Mouse (Mus musculus): ENCODE measurements at regions not wholly inside any gene's neighbourhood (a gene's known extent, or its start where the extent isn't known, plus 50 kb on each side); places are given as distances from the start of the nearest gene placed in this dataset.
"Not testable (repeated sequence)": the region's sequence is repeated elsewhere in the genome, so short reads cannot be mapped to it uniquely, and the experiment has no call there.

DNA sequence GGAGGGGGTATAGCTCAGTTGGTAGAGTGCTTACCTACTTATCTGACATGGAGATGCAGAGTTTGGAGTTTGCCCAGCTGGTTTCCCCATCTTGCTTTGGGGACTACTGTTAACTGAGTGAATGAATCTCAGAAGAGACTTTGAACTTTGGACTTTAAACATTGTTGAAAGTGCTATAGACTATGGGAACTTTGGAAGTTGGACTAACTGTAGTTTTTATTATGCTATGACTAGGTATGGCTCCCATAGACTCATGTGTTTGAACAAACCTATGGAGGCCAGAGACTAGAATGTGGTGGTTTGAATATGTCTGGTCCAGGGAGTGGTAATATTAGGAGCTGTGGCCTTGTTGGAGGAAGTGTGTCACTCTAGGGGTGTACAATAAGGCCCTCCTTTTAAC, 84.8 kb upstream of the Mad2l1 start:
- not testable (repeated sequence) for H3K9me3 ChIP-seq (ENCODE audit: control insufficient read depth, low read length); DNase-seq (ENCODE audit: low spot score); H3K4me3 ChIP-seq (ENCODE audit: low read depth, low read length); H3K27me3 ChIP-seq (replicated peaks; ENCODE audit: control insufficient read depth, insufficient read depth, low read length); H3K27ac ChIP-seq (ENCODE audit: low read depth); H3K4me2 ChIP-seq (ENCODE audit: low read length); H3K36me3 ChIP-seq (ENCODE audit: control insufficient read depth, insufficient read depth, low read length); H3K9ac ChIP-seq (ENCODE audit: low read length); H3K4me1 ChIP-seq (replicated peaks; ENCODE audit: control insufficient read depth, insufficient read depth, low read length); ATAC-seq (replicated peaks; ENCODE audit: low FRiP score, low TSS enrichment, low read depth)

DNA sequence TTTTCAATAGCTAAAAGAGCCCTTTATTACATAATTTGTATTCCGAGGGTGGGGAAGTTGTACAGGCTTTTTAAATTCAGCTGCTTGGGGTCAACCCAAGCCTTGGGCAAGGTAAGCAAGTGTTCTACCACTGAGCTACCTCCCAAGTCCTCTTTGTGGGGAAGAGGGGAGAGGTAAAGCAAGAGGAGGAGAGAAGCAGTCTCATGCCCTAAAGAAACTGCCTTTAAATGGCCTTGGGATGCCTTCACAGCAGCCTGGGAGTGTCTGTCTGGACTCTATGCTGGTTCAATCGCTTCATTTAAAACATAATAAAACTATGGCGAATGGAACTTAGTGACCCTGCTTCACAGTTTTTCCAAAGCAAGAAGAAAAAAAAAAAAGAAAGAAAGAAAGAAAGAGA, 77.0 kb upstream of the Mad2l1 start:
- H3K27ac ChIP-seq (ENCODE audit: low read depth): no peak overlapping the region
- H3K4me2 ChIP-seq (ENCODE audit: low read length): no peak overlapping the region
- DNase-seq (ENCODE audit: low spot score): no peak
- H3K4me3 ChIP-seq (ENCODE audit: low read depth, low read length): no peak overlapping the region
- no peak for ATAC-seq (replicated peaks; ENCODE audit: low FRiP score, low TSS enrichment, low read depth)
- no peaks in the 10 kb centered on the region for H3K4me1 ChIP-seq (replicated peaks; ENCODE audit: control insufficient read depth, insufficient read depth, low read length)
- no peaks in the 10 kb centered on the region for H3K27me3 ChIP-seq (replicated peaks; ENCODE audit: control insufficient read depth, insufficient read depth, low read length)
- H3K36me3 ChIP-seq (ENCODE audit: control insufficient read depth, insufficient read depth, low read length): no peaks in the 10 kb centered on the region
- H3K9ac ChIP-seq (ENCODE audit: low read length): no peak overlapping the region
- 80% methylated on average over 3 of the region's 3 CpGs for WGBS
- H3K9me3 ChIP-seq (ENCODE audit: control insufficient read depth, low read length): no peaks in the 10 kb centered on the region

DNA sequence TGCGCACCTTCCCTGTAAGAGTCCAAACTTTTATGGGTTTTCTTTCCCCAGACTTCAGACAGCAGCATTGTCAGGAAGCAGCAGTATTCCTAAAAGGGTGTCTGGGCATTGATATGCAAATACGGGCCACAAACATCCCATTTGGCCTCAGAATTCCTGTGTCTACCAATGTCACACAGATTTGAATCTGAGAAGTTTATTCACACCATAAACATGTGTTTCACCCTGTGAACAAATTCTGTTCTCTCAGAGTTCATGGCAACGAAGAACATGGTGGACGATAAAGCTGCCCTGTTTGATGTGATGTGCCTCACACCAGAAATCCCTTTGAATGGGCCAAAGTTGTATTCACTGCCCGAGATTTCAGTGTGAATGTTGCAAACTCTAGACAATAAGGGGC, 70.7 kb upstream of the Mad2l1 start:
- Histone ChIP-seq H3K4me3 (ENCODE audit: low read depth, low read length) (no peak overlapping the region), H3K27me3 (replicated peaks; ENCODE audit: control insufficient read depth, insufficient read depth, low read length) (no peaks in the 10 kb centered on the region), H3K27ac (ENCODE audit: low read depth) (no peak overlapping the region), H3K4me2 (ENCODE audit: low read length) (no peak overlapping the region), H3K9me3 (ENCODE audit: control insufficient read depth, low read length) (no peaks in the 10 kb centered on the region), H3K9ac (ENCODE audit: low read length) (no peak overlapping the region), H3K4me1 (replicated peaks; ENCODE audit: control insufficient read depth, insufficient read depth, low read length) (no peaks in the 10 kb centered on the region), H3K36me3 (ENCODE audit: control insufficient read depth, insufficient read depth, low read length) (no peaks in the 10 kb centered on the region)
- DNase-seq (ENCODE audit: low spot score) (no peak), ATAC-seq (replicated peaks; ENCODE audit: low FRiP score, low TSS enrichment, low read depth) (no peak)
- 81% methylated on average over 4 of the region's 5 CpGs for WGBS

GRCm38 (mm10) chr6:66465137-66465853, 69.9 kb upstream of the Mad2l1 start:
- H3K27ac ChIP-seq (ENCODE audit: low read depth): no peak overlapping the region
- no peaks in the 10 kb centered on the region for H3K27me3 ChIP-seq (replicated peaks; ENCODE audit: control insufficient read depth, insufficient read depth, low read length)
- no peak for ATAC-seq (replicated peaks; ENCODE audit: low FRiP score, low TSS enrichment, low read depth)
- no peak for DNase-seq (ENCODE audit: low spot score)
- 77% methylated on average over 11 of the region's 11 CpGs for WGBS
- H3K4me2 ChIP-seq (ENCODE audit: low read length): no peak overlapping the region
- no peaks in the 10 kb centered on the region for H3K9me3 ChIP-seq (ENCODE audit: control insufficient read depth, low read length)
- H3K4me1 ChIP-seq (replicated peaks; ENCODE audit: control insufficient read depth, insufficient read depth, low read length): no peaks in the 10 kb centered on the region
- H3K36me3 ChIP-seq (ENCODE audit: control insufficient read depth, insufficient read depth, low read length): no peaks in the 10 kb centered on the region
- no peak overlapping the region for H3K4me3 ChIP-seq (ENCODE audit: low read depth, low read length)
- no peak overlapping the region for H3K9ac ChIP-seq (ENCODE audit: low read length)

DNA sequence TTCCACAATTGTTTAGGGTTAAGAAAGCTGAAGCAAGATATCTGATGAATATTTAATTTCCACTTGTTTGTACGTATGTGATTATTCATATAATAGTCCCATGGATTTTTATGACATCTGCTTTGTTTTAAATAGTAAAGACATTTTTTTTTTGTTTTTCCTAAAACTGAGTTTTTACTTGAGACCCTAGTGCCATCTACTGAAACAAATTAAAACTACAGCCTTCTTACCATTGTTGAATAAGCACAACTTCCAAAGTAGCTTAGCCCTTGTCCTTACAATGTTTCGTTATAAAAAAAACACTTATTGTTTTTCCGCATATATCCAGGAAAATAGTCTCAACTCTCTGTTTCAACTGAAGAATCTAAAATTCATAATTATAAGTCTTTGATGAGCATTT, 68.4 kb upstream of the Mad2l1 start:
- H3K36me3 ChIP-seq (ENCODE audit: control insufficient read depth, insufficient read depth, low read length): no peaks in the 10 kb centered on the region
- WGBS: 26% methylated on average over 3 of the region's 3 CpGs
- H3K4me2 ChIP-seq (ENCODE audit: low read length): no peak overlapping the region
- H3K4me1 ChIP-seq (replicated peaks; ENCODE audit: control insufficient read depth, insufficient read depth, low read length): no peaks in the 10 kb centered on the region
- no peak overlapping the region for H3K4me3 ChIP-seq (ENCODE audit: low read depth, low read length)
- DNase-seq (ENCODE audit: low spot score) (no peak), ATAC-seq (replicated peaks; ENCODE audit: low FRiP score, low TSS enrichment, low read depth) (no peak)
- no peak overlapping the region for H3K27ac ChIP-seq (ENCODE audit: low read depth)
- no peaks in the 10 kb centered on the region for H3K27me3 ChIP-seq (replicated peaks; ENCODE audit: control insufficient read depth, insufficient read depth, low read length)
- H3K9ac ChIP-seq (ENCODE audit: low read length): no peak overlapping the region
- H3K9me3 ChIP-seq (ENCODE audit: control insufficient read depth, low read length): no peaks in the 10 kb centered on the region

- no peak overlapping the region for H3K9ac ChIP-seq (ENCODE audit: low read length)
- H3K4me1 ChIP-seq (replicated peaks; ENCODE audit: control insufficient read depth, insufficient read depth, low read length): no peaks in the 10 kb centered on the region
- no peaks in the 10 kb centered on the region for H3K27me3 ChIP-seq (replicated peaks; ENCODE audit: control insufficient read depth, insufficient read depth, low read length)
- no peak overlapping the region for H3K27ac ChIP-seq (ENCODE audit: low read depth)
- no peaks in the 10 kb centered on the region for H3K9me3 ChIP-seq (ENCODE audit: control insufficient read depth, low read length)
- H3K4me2 ChIP-seq (ENCODE audit: low read length): no peak overlapping the region
- H3K36me3 ChIP-seq (ENCODE audit: control insufficient read depth, insufficient read depth, low read length): no peaks in the 10 kb centered on the region
- H3K4me3 ChIP-seq (ENCODE audit: low read depth, low read length): no peak overlapping the region
- WGBS: 91% methylated on average over 4 of the region's 4 CpGs
- DNase-seq (ENCODE audit: low spot score) (no peak), ATAC-seq (replicated peaks; ENCODE audit: low FRiP score, low TSS enrichment, low read depth) (no peak)
These were observed 64.5 kb upstream of the Mad2l1 start for GRCm38 (mm10) chr6:66470627-66471249.

DNA sequence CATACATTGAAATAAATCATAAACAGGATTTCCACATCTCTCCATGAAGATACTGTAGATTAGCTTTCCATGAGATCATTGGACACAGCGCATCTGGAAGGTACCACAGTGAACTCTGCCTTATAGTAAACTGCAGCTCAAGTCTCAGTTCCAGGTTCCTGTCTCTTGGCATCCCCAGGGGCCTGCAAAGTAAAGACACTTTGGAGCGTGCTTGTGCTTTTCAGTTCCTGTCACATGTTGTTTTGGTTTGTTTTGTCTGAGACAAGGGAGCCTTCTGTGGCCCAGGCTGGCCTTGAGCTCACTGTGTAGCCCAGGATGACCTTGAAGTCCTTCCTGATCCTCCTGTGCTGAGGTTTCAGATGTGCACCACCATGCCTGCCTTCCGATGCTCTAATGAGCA, 63.4 kb upstream of the Mad2l1 start:
- no peak overlapping the region for H3K27ac ChIP-seq (ENCODE audit: low read depth)
- DNase-seq (ENCODE audit: low spot score) (no peak), ATAC-seq (replicated peaks; ENCODE audit: low FRiP score, low TSS enrichment, low read depth) (no peak)
- no peak overlapping the region for H3K4me2 ChIP-seq (ENCODE audit: low read length)
- H3K9ac ChIP-seq (ENCODE audit: low read length): no peak overlapping the region
- 76% methylated on average over 3 of the region's 3 CpGs for WGBS
- no peaks in the 10 kb centered on the region for H3K4me1 ChIP-seq (replicated peaks; ENCODE audit: control insufficient read depth, insufficient read depth, low read length)
- H3K27me3 ChIP-seq (replicated peaks; ENCODE audit: control insufficient read depth, insufficient read depth, low read length): no peaks in the 10 kb centered on the region
- H3K36me3 ChIP-seq (ENCODE audit: control insufficient read depth, insufficient read depth, low read length): no peaks in the 10 kb centered on the region
- H3K9me3 ChIP-seq (ENCODE audit: control insufficient read depth, low read length): no peaks in the 10 kb centered on the region
- no peak overlapping the region for H3K4me3 ChIP-seq (ENCODE audit: low read depth, low read length)

GRCm38 (mm10) chr6:66472697-66473096, 62.5 kb upstream of the Mad2l1 start:
- H3K36me3 ChIP-seq (ENCODE audit: control insufficient read depth, insufficient read depth, low read length): no peaks in the 10 kb centered on the region
- no peaks in the 10 kb centered on the region for H3K9me3 ChIP-seq (ENCODE audit: control insufficient read depth, low read length)
- ATAC-seq (replicated peaks; ENCODE audit: low FRiP score, low TSS enrichment, low read depth) (no peak), DNase-seq (ENCODE audit: low spot score) (no peak)
- no peak overlapping the region for H3K9ac ChIP-seq (ENCODE audit: low read length)
- H3K27me3 ChIP-seq (replicated peaks; ENCODE audit: control insufficient read depth, insufficient read depth, low read length): no peaks in the 10 kb centered on the region
- H3K4me3 ChIP-seq (ENCODE audit: low read depth, low read length): no peak overlapping the region
- H3K27ac ChIP-seq (ENCODE audit: low read depth): no peak overlapping the region
- WGBS: 75% methylated on average over 4 of the region's 4 CpGs
- no peak overlapping the region for H3K4me2 ChIP-seq (ENCODE audit: low read length)
- no peaks in the 10 kb centered on the region for H3K4me1 ChIP-seq (replicated peaks; ENCODE audit: control insufficient read depth, insufficient read depth, low read length)

- ATAC-seq (replicated peaks; ENCODE audit: low FRiP score, low TSS enrichment, low read depth) (0 out of 2 replicates have a peak, but pooled peaks have one; percentile 12), DNase-seq (ENCODE audit: low spot score) (no peak)
- Histone ChIP-seq H3K36me3 (ENCODE audit: control insufficient read depth, insufficient read depth, low read length) (no peaks in the 10 kb centered on the region), H3K27me3 (replicated peaks; ENCODE audit: control insufficient read depth, insufficient read depth, low read length) (no peaks in the 10 kb centered on the region), H3K4me2 (ENCODE audit: low read length) (no peak overlapping the region), H3K27ac (ENCODE audit: low read depth) (no peak overlapping the region), H3K9ac (ENCODE audit: low read length) (no peak overlapping the region), H3K4me3 (ENCODE audit: low read depth, low read length) (no peak overlapping the region), H3K9me3 (ENCODE audit: control insufficient read depth, low read length) (no peaks in the 10 kb centered on the region), H3K4me1 (replicated peaks; ENCODE audit: control insufficient read depth, insufficient read depth, low read length) (peaks cover 10% of the 10 kb centered on the region)
- 33% methylated on average over 5 of the region's 5 CpGs for WGBS
These were observed 57.6 kb upstream of the Mad2l1 start for GRCm38 (mm10) chr6:66477575-66477974.

Measured in intestine, embryonic 14.5 days (tissue).